Mouse (Mus musculus) adrenal gland, adult (tissue): Measurements from ENCODE around the gene Sec14l1.

ENCODE experiments used
- DNase-seq, 2 experiments: peaks; one replicate each; pipeline ENCODE4 v3.0.0; 2022 to 2023; ENCODE audit warnings: low spot score in 1 of 2; ENCODE audit not compliant: inconsistent age in 2 of 2

Gene Sec14l1

GRCm38 (mm10) chr11:117124539-117124938 lies 9.6 kb downstream of the Sec14l1 start:
- DNase-seq, result peak in 1 of 2 experiments; percentile 54

GRCm38 (mm10) chr11:117127250-117127837 lies 12.4 kb downstream of the Sec14l1 start:
- DNase-seq, result peak in 1 of 2 experiments; percentile 80

- DNase-seq, result peak; percentile 74 to 86
These were observed 13.1 kb downstream of the Sec14l1 start for GRCm38 (mm10) chr11:117127931-117128548.

GRCm38 (mm10) chr11:117129473-117129872 lies 14.5 kb downstream of the Sec14l1 start:
- DNase-seq, result peak in 1 of 2 experiments; percentile 65

- peak in 1 of 2 experiments; percentile 73 for DNase-seq
These were observed 15.1 kb downstream of the Sec14l1 start for GRCm38 (mm10) chr11:117130068-117130467.

- DNase-seq, result peak in 1 of 2 experiments; percentile 61
These were observed 15.9 kb downstream of the Sec14l1 start for GRCm38 (mm10) chr11:117130888-117131287.

- peak in 1 of 2 experiments; percentile 28 for DNase-seq
These were observed 16.5 kb downstream of the Sec14l1 start for GRCm38 (mm10) chr11:117131450-117131849.

GRCm38 (mm10) chr11:117134776-117135387 lies 19.9 kb downstream of the Sec14l1 start:
- peak; percentile 88 to 95 for DNase-seq

GRCm38 (mm10) chr11:117135457-117136290 lies 20.7 kb downstream of the Sec14l1 start:
- DNase-seq, result peak; percentile 55 to 72

GRCm38 (mm10) chr11:117136880-117137279 lies 21.9 kb downstream of the Sec14l1 start:
- peak; percentile 75 to 82 for DNase-seq

GRCm38 (mm10) chr11:117138213-117138761 lies 23.3 kb downstream of the Sec14l1 start:
- peak in 1 of 2 experiments; percentile 40 for DNase-seq

- peak in 1 of 2 experiments; percentile 47 for DNase-seq
These were observed 24.0 kb downstream of the Sec14l1 start for GRCm38 (mm10) chr11:117138795-117139463.

- DNase-seq, result peak; percentile 63 to 67
These were observed 26.5 kb downstream of the Sec14l1 start for GRCm38 (mm10) chr11:117141376-117142001.

GRCm38 (mm10) chr11:117142507-117142906 lies 27.5 kb downstream of the Sec14l1 start:
- peak; percentile 58 to 85 for DNase-seq

GRCm38 (mm10) chr11:117145451-117146117 lies 30.6 kb downstream of the Sec14l1 start:
- DNase-seq, result peak in 1 of 2 experiments; percentile 45

- peak in 1 of 2 experiments; percentile 38 for DNase-seq
These were observed 31.1 kb downstream of the Sec14l1 start for GRCm38 (mm10) chr11:117146118-117146506.

GRCm38 (mm10) chr11:117146776-117147536 lies 32.0 kb downstream of the Sec14l1 start:
- DNase-seq, result peak in 1 of 2 experiments; percentile 28

- peak; percentile 52 to 70 for DNase-seq
These were observed 34.1 kb downstream of the Sec14l1 start for GRCm38 (mm10) chr11:117148893-117149685.
